Mouse (Mus musculus) thymus, adult 18-20 months (tissue): ENCODE results near the gene Gm11011.
"Not testable (repeated sequence)": the region's sequence is repeated elsewhere in the genome, so short reads cannot be mapped to it uniquely, and the experiment has no call there.

Experiments
- DNase-seq, 2 experiments: peaks; one replicate each; pipeline ENCODE4 v3.0.0; 2022; ENCODE audit warnings: mixed read lengths in 2 of 2

Gm11011 gene

GRCm38 (mm10) chr2:169587645-169588044, at the start of gene Gm11011:
Gene Gm11011 (minus strand): TSS chr2:169587745.
- DNase-seq: not testable (repeated sequence)

- no peak for DNase-seq
These were observed 48.9 kb upstream of the Gm11011 start for GRCm38 (mm10) chr2:169636414-169636813.

GRCm38 (mm10) chr2:169635428-169635827, 47.9 kb upstream of the Gm11011 start:
- DNase-seq: no peak

- DNase-seq: no peak
These were observed 47.3 kb upstream of the Gm11011 start for GRCm38 (mm10) chr2:169634619-169635382.

- peak in 1 of 2 experiments; percentile 6 for DNase-seq
These were observed 46.1 kb upstream of the Gm11011 start for GRCm38 (mm10) chr2:169633491-169634289.

- no peak for DNase-seq
These were observed 45.0 kb upstream of the Gm11011 start, which contains the start of gene Tshz2 for GRCm38 (mm10) chr2:169632338-169633151. Gene Tshz2 (plus strand): TSS chr2:169633013.

- DNase-seq: no peak
These were observed 42.5 kb upstream of the Gm11011 start for GRCm38 (mm10) chr2:169630070-169630469.

- DNase-seq: no peak
These were observed 33.7 kb upstream of the Gm11011 start for GRCm38 (mm10) chr2:169621201-169621710.

- no peak for DNase-seq
These were observed 28.5 kb upstream of the Gm11011 start for GRCm38 (mm10) chr2:169615998-169616397.

GRCm38 (mm10) chr2:169614683-169615082, 27.1 kb upstream of the Gm11011 start:
- no peak for DNase-seq

GRCm38 (mm10) chr2:169611557-169611956, 24.0 kb upstream of the Gm11011 start:
- no peak for DNase-seq

GRCm38 (mm10) chr2:169610882-169611281, 23.3 kb upstream of the Gm11011 start:
- no peak for DNase-seq

- no peak for DNase-seq
These were observed 22.4 kb upstream of the Gm11011 start for GRCm38 (mm10) chr2:169609956-169610355.

- DNase-seq: no peak
These were observed 20.2 kb upstream of the Gm11011 start for GRCm38 (mm10) chr2:169607787-169608186.

GRCm38 (mm10) chr2:169606901-169607678, 19.5 kb upstream of the Gm11011 start:
- DNase-seq: no peak

GRCm38 (mm10) chr2:169600163-169600562, 12.6 kb upstream of the Gm11011 start:
- no peak for DNase-seq

- DNase-seq: no peak
These were observed 12.0 kb upstream of the Gm11011 start for GRCm38 (mm10) chr2:169599591-169599990.

GRCm38 (mm10) chr2:169597971-169598370, 10.4 kb upstream of the Gm11011 start:
- DNase-seq: no peak

- DNase-seq: no peak
These were observed 9.8 kb upstream of the Gm11011 start for GRCm38 (mm10) chr2:169597357-169597756.

GRCm38 (mm10) chr2:169593742-169594141, 6.2 kb upstream of the Gm11011 start:
- DNase-seq: no peak

- no peak for DNase-seq
These were observed 2.9 kb upstream of the Gm11011 start for GRCm38 (mm10) chr2:169590412-169590811.

GRCm38 (mm10) chr2:169589697-169590096, 2.2 kb upstream of the Gm11011 start:
- no peak for DNase-seq
